Mouse (Mus musculus) limb, embryonic 10.5 days (tissue): ENCODE results near the gene Klf3. TPM values are rescaled to one million over a fixed set of nuclear protein-coding genes. Genes with fewer than 3 reads are reported as not detected.

Experiments used
- DNase-seq: peaks from one replicate; pipeline ENCODE4 v3.0.0-alpha.2; 2017; ENCODE audit warnings: low spot score
- H3K27ac ChIP-seq: fragments of 300-500 bp; sonication (generic); 2 replicates; pipeline ENCODE4 v1.5.1; 2016; ENCODE audit warnings: mild to moderate bottlenecking
- H3K27me3 ChIP-seq: fragments of 300-500 bp; sonication (generic); 2 replicates; pipeline ENCODE4 v1.6.1; 2016; ENCODE audit warnings: low read depth, mild to moderate bottlenecking; ENCODE audit not compliant: poor library complexity, severe bottlenecking
- H3K36me3 ChIP-seq: fragments of 300-500 bp; sonication (generic); 2 replicates; pipeline ENCODE4 v1.6.1; 2016; ENCODE audit warnings: mild to moderate bottlenecking, moderate library complexity
- H3K4me1 ChIP-seq: fragments of 300-500 bp; sonication (generic); 2 replicates; pipeline ENCODE4 v1.6.1; 2016
- H3K4me3 ChIP-seq: fragments of 300-500 bp; sonication (generic); 2 replicates; pipeline ENCODE4 v1.5.1; 2016; ENCODE audit warnings: mild to moderate bottlenecking, moderate library complexity
- H3K9me3 ChIP-seq: fragments of 300-500 bp; sonication (generic); replicated peaks from 2 replicates; pipeline ENCODE4 v1.6.1; 2016; ENCODE audit warnings: mild to moderate bottlenecking
- WGBS: fragments of 180-500 bp; shearing (Covaris S2); methylation state at CpG from one replicate; pipeline ENCODE4 v1.1.7; 2016; 5-methylcytosine and 5-hydroxymethylcytosine counted together
- polyA plus RNA-seq: library from polyadenylated mRNA; unstranded; fragments of >200 nt; fragmentation: Nextera tagmentation; extraction: Ambion mirVana; gene quantifications from 2 replicates; pipeline ENCODE4 v1.2.1, GENCODE M21; 2016

Gene Klf3
- polyA plus RNA-seq, 1 experiment from 2014 or later, result 42.7 TPM

DNA sequence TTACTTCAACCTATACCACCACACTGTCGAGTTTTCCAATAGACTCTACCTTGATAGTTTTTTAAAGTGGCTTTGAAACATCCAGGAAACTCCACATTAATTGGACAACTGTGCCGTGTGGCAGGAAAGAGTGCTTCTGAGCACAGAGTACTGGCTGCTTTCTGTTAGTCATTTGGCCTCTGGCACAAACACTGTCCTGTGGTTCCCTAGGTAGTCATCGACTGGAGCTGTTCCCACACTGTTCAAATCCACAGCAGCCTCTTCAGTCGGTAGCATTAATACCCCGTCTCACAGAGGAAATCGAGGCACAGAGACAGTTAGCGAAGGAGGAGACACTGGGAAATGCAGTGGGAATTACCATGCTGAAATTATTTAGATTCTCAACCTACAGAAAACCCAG, 22.3 kb downstream of the Klf3 start:
- no peak overlapping the region for H3K4me3 ChIP-seq
- H3K36me3 ChIP-seq, result peaks cover 98% of the 10 kb centered on the region
- WGBS, result 92% methylated on average over 7 of the region's 7 CpGs

DNA sequence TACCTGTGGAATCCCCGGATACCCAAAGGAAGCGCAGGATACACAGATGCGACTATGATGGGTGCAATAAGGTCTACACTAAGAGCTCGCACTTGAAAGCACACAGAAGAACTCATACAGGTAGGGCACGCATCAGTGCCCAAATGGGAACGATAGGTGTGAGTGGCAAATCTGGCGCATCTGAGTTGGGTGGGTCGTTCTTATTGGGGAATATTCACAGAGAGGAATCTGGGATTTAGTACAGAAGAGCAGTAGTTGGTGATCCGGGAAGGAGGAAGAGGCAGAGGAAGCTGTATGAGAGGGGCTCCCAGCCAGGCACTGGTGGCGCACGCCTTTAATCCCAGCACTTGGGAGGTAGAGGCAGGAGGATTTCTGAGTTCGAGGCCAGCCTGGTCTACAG, 24.0 kb downstream of the Klf3 start:
- no peaks in the 10 kb centered on the region for H3K4me1 ChIP-seq
- no peak overlapping the region for H3K4me3 ChIP-seq
- DNase-seq, result no peak
- no peaks in the 10 kb centered on the region for H3K27me3 ChIP-seq
- H3K36me3 ChIP-seq, result peaks cover 90% of the 10 kb centered on the region
- H3K27ac ChIP-seq, result no peak overlapping the region
- H3K9me3 ChIP-seq, result no peaks in the 10 kb centered on the region
- WGBS, result 96% methylated on average over 12 of the region's 12 CpGs

More for the DNA sequence above, 22.3 kb downstream of the Klf3 start:
- H3K4me1 ChIP-seq, result no peaks in the 10 kb centered on the region
- H3K9me3 ChIP-seq, result no peaks in the 10 kb centered on the region
- H3K27me3 ChIP-seq, result no peaks in the 10 kb centered on the region
- DNase-seq, result no peak
- no peak overlapping the region for H3K27ac ChIP-seq

DNA sequence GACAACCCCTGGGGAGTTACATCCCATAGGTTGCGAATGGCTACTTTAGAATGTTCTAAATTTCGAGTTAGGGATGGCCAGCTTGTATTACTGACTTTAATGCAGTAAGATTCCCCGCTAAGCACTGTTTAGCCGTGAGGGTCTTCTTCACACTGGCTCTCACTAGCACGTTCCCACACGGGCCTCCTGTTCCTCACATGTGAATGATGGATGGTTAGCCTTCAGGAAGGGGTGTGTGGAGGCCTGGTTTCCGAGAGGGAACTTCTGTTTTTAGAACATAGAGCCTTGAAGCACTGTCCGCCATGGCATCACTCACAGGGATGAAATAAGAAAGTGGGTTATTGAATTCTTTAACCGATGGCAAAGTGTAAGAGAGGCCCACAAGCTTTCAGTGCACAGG, 25.1 kb downstream of the Klf3 start:
- no peak for DNase-seq
- H3K4me3 ChIP-seq, result no peak overlapping the region
- H3K9me3 ChIP-seq, result no peaks in the 10 kb centered on the region
- H3K27ac ChIP-seq, result no peak overlapping the region
- H3K4me1 ChIP-seq, result no peaks in the 10 kb centered on the region
- H3K27me3 ChIP-seq, result no peaks in the 10 kb centered on the region
- H3K36me3 ChIP-seq, result peaks cover 85% of the 10 kb centered on the region
- WGBS, result 89% methylated on average over 9 of the region's 9 CpGs

- Histone ChIP-seq H3K27ac (no peak overlapping the region), H3K4me1 (no peaks in the 10 kb centered on the region), H3K27me3 (no peaks in the 10 kb centered on the region), H3K9me3 (no peaks in the 10 kb centered on the region), H3K36me3 (peaks cover 74% of the 10 kb centered on the region), H3K4me3 (no peak overlapping the region)
- WGBS, result 95% methylated on average over 10 of the region's 10 CpGs
- no peak for DNase-seq
Measured at GRCm38 (mm10) chr5:64829606-64830005, 26.4 kb downstream of the Klf3 start.

DNA sequence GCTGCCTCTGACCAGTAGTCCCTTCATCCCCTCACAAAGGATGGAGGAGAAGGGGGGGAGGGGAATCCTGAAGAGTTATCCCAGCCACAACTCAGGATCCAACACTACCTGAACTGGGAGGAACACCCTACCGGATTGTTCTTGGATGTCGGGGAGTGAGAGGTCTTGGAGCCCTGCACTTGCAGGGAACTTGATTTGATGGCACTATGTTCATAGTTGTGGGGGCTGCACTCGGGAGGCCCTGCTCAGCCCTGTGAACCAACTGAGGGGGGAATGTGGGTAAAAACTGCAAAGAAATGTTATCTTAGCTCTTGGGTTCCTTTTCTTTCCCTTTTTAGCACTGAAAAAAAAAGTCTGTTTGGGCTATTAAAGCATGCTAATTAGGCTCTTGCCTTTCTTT, 27.6 kb downstream of the Klf3 start:
- Histone ChIP-seq H3K4me3 (no peak overlapping the region), H3K36me3 (peaks cover 64% of the 10 kb centered on the region), H3K9me3 (no peaks in the 10 kb centered on the region), H3K27ac (no peak overlapping the region), H3K4me1 (no peaks in the 10 kb centered on the region), H3K27me3 (no peaks in the 10 kb centered on the region)
- DNase-seq, result no peak
- 84% methylated on average over 3 of the region's 3 CpGs for WGBS

- Histone ChIP-seq H3K27ac (no peak overlapping the region), H3K36me3 (peaks cover 38% of the 10 kb centered on the region)
- no peak for DNase-seq
Measured at GRCm38 (mm10) chr5:64833410-64833809, 30.2 kb downstream of the Klf3 start.

GRCm38 (mm10) chr5:64834213-64834612, 31.0 kb downstream of the Klf3 start:
- Histone ChIP-seq H3K9me3 (no peaks in the 10 kb centered on the region), H3K36me3 (peaks cover 30% of the 10 kb centered on the region), H3K27me3 (no peaks in the 10 kb centered on the region), H3K4me3 (no peak overlapping the region), H3K4me1 (no peaks in the 10 kb centered on the region), H3K27ac (no peak overlapping the region)
- no peak for DNase-seq
- 75% methylated on average over 1 of the region's 1 CpGs for WGBS

More at GRCm38 (mm10) chr5:64833410-64833809, 30.2 kb downstream of the Klf3 start:
- Histone ChIP-seq H3K9me3 (no peaks in the 10 kb centered on the region), H3K4me1 (no peaks in the 10 kb centered on the region), H3K27me3 (no peaks in the 10 kb centered on the region), H3K4me3 (no peak overlapping the region)

DNA sequence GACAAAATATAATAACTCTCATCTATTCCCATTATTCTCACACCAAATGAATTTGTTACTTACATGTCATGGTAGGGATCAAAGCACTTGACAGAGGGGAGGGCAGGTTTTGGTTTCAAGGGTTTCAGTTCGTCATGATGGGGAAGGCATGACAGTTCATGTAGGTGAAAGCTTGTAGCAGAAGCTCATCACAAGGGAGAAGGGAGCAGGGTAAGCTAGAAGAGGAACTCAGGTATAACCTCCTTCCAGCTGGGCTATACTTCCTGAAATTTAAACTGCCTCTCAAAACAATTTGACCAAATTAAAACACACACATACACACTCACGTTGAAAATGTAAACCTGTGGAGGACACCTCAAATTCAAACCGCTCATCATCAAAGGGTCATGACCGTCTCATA, 32.1 kb downstream of the Klf3 start:
- WGBS, result 91% methylated on average over 4 of the region's 4 CpGs
- Histone ChIP-seq H3K4me3 (no peak overlapping the region), H3K4me1 (0 out of 2 replicates have a peak, but pooled peaks cover 4% of the 10 kb centered on the region)

DNA sequence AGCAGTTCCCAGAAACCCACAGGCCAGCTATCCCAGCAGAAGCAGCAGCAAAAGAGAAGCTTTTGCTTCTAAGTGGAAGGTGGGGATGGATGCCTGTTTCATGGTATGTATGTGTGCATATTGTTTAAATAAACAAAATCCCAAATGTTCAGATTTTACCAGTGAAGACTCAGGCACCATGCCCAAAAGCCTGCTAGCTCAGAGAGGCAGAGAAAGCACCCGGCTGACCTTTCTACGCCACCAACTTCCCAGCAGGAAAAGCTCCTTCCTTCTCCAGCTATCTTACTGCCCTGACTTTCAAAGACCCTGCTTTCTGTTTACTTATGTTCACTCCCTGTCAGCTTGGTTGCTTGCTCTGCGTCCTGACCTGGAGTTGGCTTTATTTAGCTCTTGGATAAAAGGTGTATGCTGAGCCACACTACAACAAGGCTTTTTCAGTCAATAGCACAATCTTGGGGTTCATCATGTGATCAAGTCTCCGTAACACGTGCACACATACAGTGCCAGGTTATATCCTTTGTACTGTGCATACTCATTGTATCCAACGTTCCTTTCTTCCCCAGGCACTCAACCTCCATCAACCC, 35.9 kb downstream of the Klf3 start:
- no peak for DNase-seq
- Histone ChIP-seq H3K4me1 (0 out of 2 replicates have a peak, but pooled peaks cover 4% of the 10 kb centered on the region), H3K9me3 (no peaks in the 10 kb centered on the region), H3K27me3 (no peaks in the 10 kb centered on the region), H3K4me3 (no peak overlapping the region), H3K36me3 (no peaks in the 10 kb centered on the region), H3K27ac (no peak overlapping the region)
- 87% methylated on average over 6 of the region's 6 CpGs for WGBS

More for the DNA sequence above, 32.1 kb downstream of the Klf3 start:
- DNase-seq, result no peak
- Histone ChIP-seq H3K9me3 (no peaks in the 10 kb centered on the region), H3K27ac (no peak overlapping the region), H3K36me3 (peaks cover 19% of the 10 kb centered on the region), H3K27me3 (no peaks in the 10 kb centered on the region)

DNA sequence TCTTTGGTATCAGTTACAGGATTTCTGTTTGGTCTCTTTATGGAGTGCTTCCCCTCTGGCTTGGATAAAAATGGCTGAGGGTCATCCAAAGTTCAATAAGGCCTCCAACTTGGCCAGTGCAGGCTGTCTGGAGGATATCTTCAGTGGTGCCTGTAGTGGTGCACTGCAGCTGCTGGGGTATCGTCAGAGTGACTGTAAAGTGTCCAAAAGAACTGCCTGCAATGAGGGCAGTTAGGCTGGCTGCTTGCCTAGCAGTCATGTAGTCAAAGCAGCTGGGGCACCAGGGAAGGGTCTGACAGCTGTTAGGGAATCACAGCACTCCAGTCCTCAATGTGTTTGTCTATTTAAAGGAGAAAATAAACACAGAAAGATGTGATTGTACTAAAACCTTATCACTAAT, 36.9 kb downstream of the Klf3 start:
- 46% methylated on average over 1 of the region's 1 CpGs for WGBS
- H3K4me1 ChIP-seq, result 0 out of 2 replicates have a peak, but pooled peaks cover 4% of the 10 kb centered on the region
- H3K9me3 ChIP-seq, result no peaks in the 10 kb centered on the region
- H3K27ac ChIP-seq, result no peak overlapping the region
- no peaks in the 10 kb centered on the region for H3K27me3 ChIP-seq
- H3K36me3 ChIP-seq, result no peaks in the 10 kb centered on the region
- H3K4me3 ChIP-seq, result no peak overlapping the region
- DNase-seq, result no peak

DNA sequence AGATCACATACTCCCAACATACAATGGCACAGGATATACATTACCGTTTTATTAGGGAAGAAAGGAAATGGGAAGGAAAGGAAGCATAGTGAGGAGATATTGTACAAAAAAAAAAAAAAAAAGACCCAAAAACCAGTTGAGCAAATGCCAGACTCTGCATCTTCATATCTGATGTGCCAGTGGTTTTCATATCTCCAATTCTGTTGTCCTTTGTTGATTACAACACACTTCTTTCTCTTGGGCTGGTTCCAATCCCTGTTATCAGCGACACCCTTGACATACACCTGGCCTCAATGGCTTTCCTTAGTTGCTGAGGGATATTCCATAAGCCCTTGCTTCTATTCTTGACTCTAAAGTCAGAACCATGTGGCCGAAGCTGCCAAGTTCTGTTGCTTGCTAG, 41.4 kb downstream of the Klf3 start:
- no peaks in the 10 kb centered on the region for H3K36me3 ChIP-seq
- H3K27ac ChIP-seq, result no peak overlapping the region
- H3K4me1 ChIP-seq, result 0 out of 2 replicates have a peak, but pooled peaks cover 4% of the 10 kb centered on the region
- H3K9me3 ChIP-seq, result no peaks in the 10 kb centered on the region
- DNase-seq, result no peak
- 94% methylated on average over 3 of the region's 3 CpGs for WGBS
- H3K27me3 ChIP-seq, result no peaks in the 10 kb centered on the region
- H3K4me3 ChIP-seq, result no peak overlapping the region

- Histone ChIP-seq H3K4me1 (no peaks in the 10 kb centered on the region), H3K4me3 (no peak overlapping the region), H3K27me3 (no peaks in the 10 kb centered on the region), H3K27ac (no peak overlapping the region), H3K9me3 (no peaks in the 10 kb centered on the region), H3K36me3 (no peaks in the 10 kb centered on the region)
- 88% methylated on average over 2 of the region's 2 CpGs for WGBS
- no peak for DNase-seq
Measured at GRCm38 (mm10) chr5:64847305-64847704, 44.1 kb downstream of the Klf3 start.

DNA sequence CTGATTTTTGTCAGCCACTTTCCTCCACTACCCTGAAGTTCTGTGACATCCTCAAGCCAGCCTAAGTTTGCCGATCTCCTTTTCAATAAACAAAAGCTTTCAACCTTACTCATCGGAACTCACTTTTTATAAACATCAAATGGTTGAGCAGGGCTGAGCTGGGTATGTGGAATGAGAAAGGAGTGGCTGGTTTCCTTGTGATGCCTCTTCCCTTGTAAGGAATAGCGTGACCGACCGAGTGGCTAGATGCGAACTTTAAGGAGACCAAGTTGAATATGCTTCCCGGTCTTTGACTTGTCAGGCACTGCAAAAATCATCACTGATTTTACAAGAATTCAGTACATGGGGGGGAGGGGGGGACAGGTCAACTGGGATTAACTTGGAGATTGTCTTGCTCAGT, 46.7 kb downstream of the Klf3 start:
- no peak overlapping the region for H3K4me3 ChIP-seq
- no peak overlapping the region for H3K27ac ChIP-seq
- 92% methylated on average over 7 of the region's 7 CpGs for WGBS
- DNase-seq, result no peak
- peaks cover 5% of the 10 kb centered on the region; the same call in 1 of the 2 replicates for H3K4me1 ChIP-seq
- H3K27me3 ChIP-seq, result no peaks in the 10 kb centered on the region
- no peaks in the 10 kb centered on the region for H3K36me3 ChIP-seq
- no peaks in the 10 kb centered on the region for H3K9me3 ChIP-seq
